Mouse (Mus musculus) lung, adult 10 weeks (tissue): ENCODE data around the gene Prkcsh. TPM values are rescaled to one million over a fixed set of nuclear protein-coding genes. Genes with fewer than 3 reads are reported as not detected.

Source experiments
- polyA plus RNA-seq: library from polyadenylated mRNA; stranded (reverse); fragments of 350-450 nt; fragmentation: Illumina TruSeq; extraction: RNeasy Lipid Tissue Mini Kit (QIAGEN cat#74804); gene quantifications from one replicate; pipeline ENCODE4 v1.2.3, GENCODE M21; 2014; ENCODE audit warnings: low read depth, low replicate concordance; ENCODE audit not compliant: insufficient read depth

The Prkcsh gene
- polyA plus RNA-seq: 49.2 TPM

GRCm38 (mm10) chr9:22002194-22003162 lies at the start of gene Prkcsh, which contains the start of gene Ccdc151:
TSS of gene Prkcsh (plus strand) at chr9:22002806.
TSS of gene Ccdc151 (minus strand) at chr9:22002634.

GRCm38 (mm10) chr9:21955570-21956281 lies 46.9 kb upstream of the Prkcsh start, which contains the start of gene Swsap1:
TSS of gene Swsap1 (plus strand) at chr9:21955755.

GRCm38 (mm10) chr9:21963417-21963816 lies 39.2 kb upstream of the Prkcsh start, which contains the start of gene Epor:
TSS of gene Epor (minus strand) at chr9:21963506.

DNA sequence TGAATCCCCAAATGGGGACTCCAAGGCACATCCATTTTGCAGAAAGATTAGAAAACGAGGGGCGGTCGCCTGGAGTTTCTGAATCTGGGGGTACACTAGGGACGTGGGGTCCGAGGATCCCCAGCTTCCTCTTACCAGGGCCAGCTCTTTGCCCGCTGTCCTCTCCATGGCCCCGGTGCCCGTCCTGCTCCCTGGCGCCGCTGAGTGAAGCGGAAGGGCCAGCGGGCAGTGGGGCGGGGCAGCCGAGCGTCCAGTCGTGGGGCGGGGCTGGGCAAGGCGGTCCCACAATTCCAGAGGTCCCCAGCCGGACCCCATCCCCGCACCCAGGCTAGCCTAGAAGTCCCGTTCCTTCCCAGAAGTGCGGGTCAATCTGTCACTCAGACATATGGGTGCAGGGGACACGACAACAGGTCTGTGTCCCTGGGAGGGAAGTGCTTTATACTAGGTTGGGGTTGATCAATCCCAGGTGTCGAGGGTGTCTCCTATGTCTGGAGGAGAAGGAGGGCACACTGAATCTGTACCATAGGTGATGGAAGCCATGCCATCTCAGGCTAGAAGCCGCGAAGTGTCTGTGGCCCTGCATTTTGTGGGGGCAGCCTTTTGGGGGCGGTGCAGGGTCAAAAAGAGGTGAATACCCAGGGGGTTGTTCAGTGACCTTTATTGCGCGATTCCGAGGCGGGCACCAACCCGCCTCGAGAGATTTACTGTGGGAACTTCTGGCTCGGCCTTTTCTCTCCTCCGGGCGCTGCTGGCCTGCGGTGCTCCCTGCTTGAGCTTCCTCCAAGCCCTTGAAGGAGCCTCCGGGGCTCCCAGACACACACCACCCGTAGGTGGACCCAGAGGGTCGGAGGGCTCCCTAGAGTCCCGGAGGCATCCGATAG lies 13.1 kb upstream of the Prkcsh start, which contains the start of gene Rgl3:
TSS of gene Rgl3 (minus strand) at position 217 of the 881 bp plus-strand sequence.

DNA sequence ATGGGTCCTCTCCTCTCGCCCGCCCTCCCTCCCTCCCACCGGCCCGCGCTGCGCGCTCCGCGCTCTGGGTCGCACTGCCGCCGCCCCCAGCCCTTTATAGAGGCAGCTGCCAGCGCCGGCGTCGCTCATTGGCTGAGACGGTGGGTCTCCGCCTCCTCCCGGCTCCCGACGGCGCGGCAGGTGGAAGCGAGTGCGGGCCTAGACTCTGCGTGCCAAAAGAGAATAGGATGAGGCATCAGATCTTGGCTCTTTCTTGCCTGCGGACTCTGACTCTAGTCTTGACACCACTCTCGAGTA lies 49.3 kb downstream of the Prkcsh start, which contains the start of gene Elavl3:
TSS of gene Elavl3 (minus strand) at position 66 of the 297 bp plus-strand sequence.

Other genes starting within 250 kb of the Prkcsh start
- 2.4 TPM for gene Spc24, start 242.5 kb upstream of the Prkcsh start, polyA plus RNA-seq
- 35.1 TPM for gene Kank2, start 204.1 kb upstream of the Prkcsh start, polyA plus RNA-seq
- 3.8 TPM for gene Angptl8, start 167.3 kb upstream of the Prkcsh start, polyA plus RNA-seq
- 47.0 TPM for gene Dock6, start 150.2 kb upstream of the Prkcsh start, polyA plus RNA-seq
- 24.0 TPM for gene Rab3d, start 84.6 kb upstream of the Prkcsh start, polyA plus RNA-seq
- 2.1 TPM for gene Ccdc159, start 75.3 kb upstream of the Prkcsh start, polyA plus RNA-seq
- 159 TPM for gene Tmem205, start 75.2 kb upstream of the Prkcsh start, polyA plus RNA-seq
- 2.7 TPM for gene Plppr2, start 65.8 kb upstream of the Prkcsh start, polyA plus RNA-seq
- gene Swsap1, start 47.1 kb upstream of the Prkcsh start, polyA plus RNA-seq: 10.0 TPM
- gene Epor, start 39.3 kb upstream of the Prkcsh start, polyA plus RNA-seq: 2.8 TPM
- gene Rgl3, start 13.4 kb upstream of the Prkcsh start, polyA plus RNA-seq: 5.4 TPM
- 3.5 TPM for gene Ccdc151, start 172 bp upstream of the Prkcsh start, polyA plus RNA-seq
- not detected for gene Elavl3, start 49.2 kb downstream of the Prkcsh start, polyA plus RNA-seq
- gene Gm49318, start 68.5 kb downstream of the Prkcsh start, polyA plus RNA-seq: not detected
- 6.4 TPM for gene Zfp653, start 68.6 kb downstream of the Prkcsh start, polyA plus RNA-seq
- 15.6 TPM for gene Ecsit, start 82.6 kb downstream of the Prkcsh start, polyA plus RNA-seq
- gene Cnn1, start 96.4 kb downstream of the Prkcsh start, polyA plus RNA-seq: 75.9 TPM
- 186 TPM for gene Elof1, start 114.4 kb downstream of the Prkcsh start, polyA plus RNA-seq
- gene Acp5, start 132.9 kb downstream of the Prkcsh start, polyA plus RNA-seq: 33.7 TPM
- gene Pigyl, start 154.0 kb downstream of the Prkcsh start, polyA plus RNA-seq: 54.3 TPM
- gene Zfp872, start 185.3 kb downstream of the Prkcsh start, polyA plus RNA-seq: 0.56 TPM
- 13.0 TPM for gene Zfp809, start 222.9 kb downstream of the Prkcsh start, polyA plus RNA-seq